Mouse (Mus musculus) liver, postnatal 0 days (tissue): ENCODE data around the gene Pdcd1lg2. TPM values are rescaled to one million over a fixed set of nuclear protein-coding genes. Genes with fewer than 3 reads are reported as not detected.

ENCODE experiments used
- ATAC-seq: fragments of 200-750 bp; cut with Nextera tagmentation; 2 replicates; pipeline ENCODE4 v1.8.0; 2017; ENCODE audit warnings: mild to moderate bottlenecking, moderate library complexity
- DNase-seq: peaks from one replicate; pipeline ENCODE4 v3.0.0-alpha.2; 2016
- H3K27ac ChIP-seq: fragments of 300-500 bp; sonication (generic); 2 replicates; pipeline ENCODE4 v1.5.1; 2014; ENCODE audit warnings: antibody characterized with exemption, moderate library complexity, mild to moderate bottlenecking, low read depth
- H3K27me3 ChIP-seq: fragments of 300-500 bp; sonication (generic); 2 replicates; pipeline ENCODE4 v1.6.1; 2014; ENCODE audit warnings: low read length, control low read depth, mixed read lengths; ENCODE audit not compliant: insufficient read depth
- H3K36me3 ChIP-seq: fragments of 300-500 bp; sonication (generic); replicated peaks from 2 replicates; pipeline ENCODE4 v1.6.1; 2014; ENCODE audit warnings: mild to moderate bottlenecking, control low read depth, low read length, moderate library complexity, mixed read lengths; ENCODE audit not compliant: insufficient read depth
- H3K4me1 ChIP-seq: fragments of 300-500 bp; sonication (generic); 2 replicates; pipeline ENCODE4 v1.6.1; 2014; ENCODE audit warnings: antibody characterized with exemption, mild to moderate bottlenecking, control low read depth; ENCODE audit not compliant: insufficient read depth
- H3K4me2 ChIP-seq: fragments of 300-500 bp; sonication (generic); 2 replicates; pipeline ENCODE4 v1.6.1; 2014; ENCODE audit warnings: low read depth, mild to moderate bottlenecking, low read length, moderate library complexity, mixed read lengths
- H3K4me3 ChIP-seq: fragments of 300-500 bp; sonication (generic); 2 replicates; pipeline ENCODE4 v1.5.1; 2014; ENCODE audit warnings: low read depth, low read length
- H3K9ac ChIP-seq: fragments of 300-500 bp; sonication (generic); replicated peaks from 2 replicates; pipeline ENCODE4 v1.6.1; 2014; ENCODE audit warnings: mild to moderate bottlenecking, moderate library complexity
- H3K9me3 ChIP-seq: fragments of 300-500 bp; sonication (generic); 2 replicates; pipeline ENCODE4 v1.6.1; 2016; ENCODE audit warnings: mild to moderate bottlenecking, control low read depth, low read length, mixed read lengths
- CTCF ChIP-seq: sonication (generic); IDR thresholded peaks from 2 replicates; pipeline ENCODE4 v1.5.1; 2016; ENCODE audit warnings: antibody characterized with exemption, low read depth
- EP300 ChIP-seq: IDR thresholded peaks from 2 replicates; pipeline ENCODE4 v1.6.1; 2016; ENCODE audit warnings: antibody characterized with exemption, low read depth, mild to moderate bottlenecking
- WGBS: fragments of 180-500 bp; shearing (Covaris S2); extraction: QIAGEN DNeasy Blood & Tissue Kit; methylation state at CpG from one replicate; pipeline ENCODE4 v1.1.7; 2014; ENCODE audit not compliant: insufficient replicate concordance; 5-methylcytosine and 5-hydroxymethylcytosine counted together
- polyA plus RNA-seq: library from polyadenylated mRNA; unstranded; fragments of >200 nt; fragmentation: Nextera tagmentation; extraction: Ambion mirVana; gene quantifications from 2 replicates; pipeline ENCODE4 v1.2.1, GENCODE M21; 2015

Pdcd1lg2 gene
- polyA plus RNA-seq, 1 experiment from 2014 or later: not detected

- H3K27ac ChIP-seq: peak overlapping the region; percentile 65
- no peaks in the 10 kb centered on the region for H3K9me3 ChIP-seq
- no peak overlapping the region for H3K4me3 ChIP-seq
- no peak for TF ChIP-seq CTCF
- no peaks in the 10 kb centered on the region for H3K27me3 ChIP-seq
- no peak overlapping the region for H3K9ac ChIP-seq
- ATAC-seq (peak; percentile 70), DNase-seq (peak; percentile 40)
- no peaks in the 10 kb centered on the region for H3K36me3 ChIP-seq
- 40% methylated on average over 7 of the region's 7 CpGs for WGBS
- no peak overlapping the region for H3K4me2 ChIP-seq
- peaks cover 37% of the 10 kb centered on the region for H3K4me1 ChIP-seq
These were observed 86.3 kb downstream of the Pdcd1lg2 start for GRCm38 (mm10) chr19:29496786-29497557.

- 0 out of 2 replicates have a peak overlapping the region, but pooled peaks have one; percentile 45 for H3K27ac ChIP-seq
- H3K4me3 ChIP-seq: no peak overlapping the region
- no peaks in the 10 kb centered on the region for H3K27me3 ChIP-seq
- TF ChIP-seq EP300: no peak
- no peak for TF ChIP-seq CTCF
- H3K36me3 ChIP-seq: no peaks in the 10 kb centered on the region
- no peaks in the 10 kb centered on the region for H3K9me3 ChIP-seq
- peaks cover 37% of the 10 kb centered on the region for H3K4me1 ChIP-seq
- peak; percentile 39 for ATAC-seq
- no peak overlapping the region for H3K9ac ChIP-seq
- no peak overlapping the region for H3K4me2 ChIP-seq
- WGBS: 28% methylated on average over 7 of the region's 7 CpGs
- DNase-seq: no peak
These were observed 87.2 kb downstream of the Pdcd1lg2 start for GRCm38 (mm10) chr19:29497874-29498273.

- WGBS: 37% methylated on average over 6 of the region's 6 CpGs
- no peak for ATAC-seq
These were observed 88.2 kb downstream of the Pdcd1lg2 start for GRCm38 (mm10) chr19:29498842-29499456.

GRCm38 (mm10) chr19:29500333-29500732 lies 89.6 kb downstream of the Pdcd1lg2 start:
- TF ChIP-seq EP300 (no peak), CTCF (no peak)
- ATAC-seq: no peak
- Histone ChIP-seq H3K4me3 (no peak overlapping the region), H3K27me3 (no peaks in the 10 kb centered on the region), H3K4me1 (peaks cover 33% of the 10 kb centered on the region), H3K9me3 (no peaks in the 10 kb centered on the region), H3K36me3 (no peaks in the 10 kb centered on the region), H3K4me2 (no peak overlapping the region), H3K27ac (no peak overlapping the region), H3K9ac (no peak overlapping the region)
- WGBS: 59% methylated on average over 1 of the region's 1 CpGs
- no peak for DNase-seq

More at GRCm38 (mm10) chr19:29498842-29499456, 88.2 kb downstream of the Pdcd1lg2 start:
- H3K4me1 ChIP-seq: peaks cover 33% of the 10 kb centered on the region
- no peaks in the 10 kb centered on the region for H3K27me3 ChIP-seq
- no peak for DNase-seq
- H3K9me3 ChIP-seq: no peaks in the 10 kb centered on the region
- peak overlapping the region; percentile 45; the same call in 1 of the 2 replicates for H3K27ac ChIP-seq
- no peak overlapping the region for H3K4me2 ChIP-seq
- H3K9ac ChIP-seq: no peak overlapping the region
- no peak overlapping the region for H3K4me3 ChIP-seq
- TF ChIP-seq EP300 (no peak), CTCF (no peak)
- no peaks in the 10 kb centered on the region for H3K36me3 ChIP-seq

- peak overlapping the region; percentile 37; the same call in 1 of the 2 replicates for H3K27ac ChIP-seq
- no peak overlapping the region; the same call in 1 of the 2 replicates for H3K9ac ChIP-seq
- no peaks in the 10 kb centered on the region for H3K36me3 ChIP-seq
- peak; percentile 69 for ATAC-seq
- H3K4me3 ChIP-seq: peak overlapping the region; percentile 38
- peak overlapping the region; percentile 61 for H3K4me2 ChIP-seq
- TF ChIP-seq EP300: no peak
- TF ChIP-seq CTCF: peak; percentile 69
- DNase-seq: peak; percentile 55
- H3K4me1 ChIP-seq: peaks cover 31% of the 10 kb centered on the region
- WGBS: 49% methylated on average over 11 of the region's 11 CpGs
- H3K9me3 ChIP-seq: no peaks in the 10 kb centered on the region
- H3K27me3 ChIP-seq: no peaks in the 10 kb centered on the region
These were observed 90.4 kb downstream of the Pdcd1lg2 start for GRCm38 (mm10) chr19:29501106-29501505.

GRCm38 (mm10) chr19:29501507-29501906 lies 90.8 kb downstream of the Pdcd1lg2 start:
- ATAC-seq: peak; percentile 78
- H3K27me3 ChIP-seq: no peaks in the 10 kb centered on the region
- H3K4me1 ChIP-seq: peaks cover 27% of the 10 kb centered on the region
- H3K4me3 ChIP-seq: peak overlapping the region; percentile 38
- peak overlapping the region; percentile 37; the same call in 1 of the 2 replicates for H3K27ac ChIP-seq
- peak; percentile 90 for DNase-seq
- TF ChIP-seq CTCF: peak; percentile 91
- no peak for TF ChIP-seq EP300
- H3K9me3 ChIP-seq: no peaks in the 10 kb centered on the region
- WGBS: 9% methylated on average over 6 of the region's 6 CpGs
- no peak overlapping the region; the same call in 1 of the 2 replicates for H3K9ac ChIP-seq
- H3K36me3 ChIP-seq: no peaks in the 10 kb centered on the region
- H3K4me2 ChIP-seq: peak overlapping the region; percentile 61
